Mouse (Mus musculus) small intestine, adult 2 months (tissue): ENCODE measurements around the gene Tlx2.

Experiments
- CTCF ChIP-seq: fragments of 200-500 bp; IDR thresholded peaks from 2 replicates; pipeline ENCODE4 v1.5.1; 2012; ENCODE audit warnings: low read depth, mild to moderate bottlenecking, control low read depth, inconsistent platforms, low read length, moderate library complexity, mixed read lengths; ENCODE audit not compliant: insufficient replicate concordance, insufficient read length; ENCODE audit errors: extremely low read depth
- POLR2A ChIP-seq: fragments of 200-500 bp; IDR thresholded peaks from 2 replicates; pipeline ENCODE4 v1.6.1; 2012; ENCODE audit warnings: low read depth, mild to moderate bottlenecking, control low read depth, inconsistent platforms, low read length, moderate library complexity

DNA sequence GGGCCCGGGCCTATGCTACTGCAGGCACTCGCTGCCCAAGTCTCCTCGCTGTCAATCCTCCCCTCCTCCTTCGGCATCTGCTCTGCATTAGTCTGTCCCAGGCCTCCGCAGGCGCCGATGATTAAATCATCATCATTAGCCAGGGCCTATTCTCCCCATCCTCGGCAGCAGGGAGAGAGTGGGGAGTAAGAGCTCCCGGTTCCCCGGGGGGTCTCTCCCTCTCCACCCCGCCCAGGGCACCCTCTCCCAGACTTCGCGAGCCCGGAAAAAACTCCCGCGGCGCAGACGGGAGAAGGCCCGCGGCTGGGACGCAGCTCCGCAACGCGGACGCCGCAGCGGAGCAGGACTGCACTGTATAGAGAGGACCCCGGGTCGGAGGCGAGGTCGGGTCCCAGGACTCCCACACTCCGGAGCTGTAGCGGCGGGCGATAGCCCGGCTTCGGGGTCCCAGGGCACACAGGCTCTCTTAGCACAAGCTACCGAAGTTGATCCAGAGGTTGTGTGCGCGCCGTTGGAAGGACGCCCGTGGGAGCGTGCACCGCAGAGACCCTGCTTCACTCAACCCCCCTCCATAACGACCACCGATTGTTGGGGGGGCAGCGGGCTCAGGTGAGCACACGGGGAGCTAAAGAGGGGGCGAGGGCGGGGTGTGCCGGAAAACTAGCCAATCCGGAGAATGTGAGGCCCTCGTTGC lies 7.7 kb upstream of the Tlx2 start, which contains the start of gene Pcgf1:
- no peak for TF ChIP-seq CTCF
- TF ChIP-seq POLR2A, result 0 out of 2 replicates have a peak, but pooled peaks have one; percentile 19
